Mouse (Mus musculus): ENCODE results near the gene Wipf1.
"Not testable (repeated sequence)": the region's sequence is repeated elsewhere in the genome, so short reads cannot be mapped to it uniquely, and the experiment has no call there.

Wipf1 gene

GRCm38 (mm10) chr2:73506337-73506736, 23.2 kb downstream of the Wipf1 start:
- not testable (repeated sequence) for DNase-seq

GRCm38 (mm10) chr2:73502863-73503429, 26.6 kb downstream of the Wipf1 start:
- DNase-seq = peak; percentile 46

- no peak for DNase-seq
These were observed 28.7 kb downstream of the Wipf1 start for GRCm38 (mm10) chr2:73500864-73501263.

- DNase-seq = no peak
These were observed 31.2 kb downstream of the Wipf1 start for GRCm38 (mm10) chr2:73498322-73498721.

GRCm38 (mm10) chr2:73497572-73497971, 32.0 kb downstream of the Wipf1 start:
- no peak for DNase-seq

GRCm38 (mm10) chr2:73496944-73497343, 32.6 kb downstream of the Wipf1 start:
- DNase-seq = no peak

GRCm38 (mm10) chr2:73496329-73496685, 33.2 kb downstream of the Wipf1 start:
- DNase-seq = no peak

- DNase-seq = peak; percentile 55
These were observed 33.8 kb downstream of the Wipf1 start for GRCm38 (mm10) chr2:73495617-73496328.

- DNase-seq = no peak
These were observed 36.0 kb downstream of the Wipf1 start for GRCm38 (mm10) chr2:73493517-73493916.

- peak; percentile 79 for DNase-seq
These were observed 37.9 kb downstream of the Wipf1 start for GRCm38 (mm10) chr2:73491442-73492241.

- DNase-seq = no peak
These were observed 39.1 kb downstream of the Wipf1 start for GRCm38 (mm10) chr2:73490466-73490865.

GRCm38 (mm10) chr2:73486120-73486601, 43.4 kb downstream of the Wipf1 start:
- DNase-seq = peak; percentile 26

GRCm38 (mm10) chr2:73485236-73486119, 44.1 kb downstream of the Wipf1 start:
- DNase-seq = peak; percentile 32

- peak; percentile 48 for DNase-seq
These were observed 44.8 kb downstream of the Wipf1 start for GRCm38 (mm10) chr2:73484561-73485235.

GRCm38 (mm10) chr2:73478805-73479204, 50.7 kb downstream of the Wipf1 start:
- DNase-seq = no peak

GRCm38 (mm10) chr2:73477501-73477900, 52.0 kb downstream of the Wipf1 start:
- DNase-seq = no peak

- DNase-seq = no peak
These were observed 54.0 kb downstream of the Wipf1 start for GRCm38 (mm10) chr2:73475519-73475918.

- peak; percentile 32 for DNase-seq
These were observed 57.4 kb downstream of the Wipf1 start for GRCm38 (mm10) chr2:73472130-73472529.

- no peak for DNase-seq
These were observed 59.3 kb downstream of the Wipf1 start for GRCm38 (mm10) chr2:73470146-73470630.

- no peak for DNase-seq
These were observed 60.0 kb downstream of the Wipf1 start for GRCm38 (mm10) chr2:73469552-73469951.

GRCm38 (mm10) chr2:73468993-73469392, 60.5 kb downstream of the Wipf1 start:
- DNase-seq = no peak

All from lung, postnatal 10 days (tissue).